Mouse (Mus musculus) urinary bladder, adult 18-20 months (tissue): ENCODE data around the gene Cyth2.

Source experiments
- DNase-seq, 2 experiments: peaks; one replicate each; pipeline ENCODE4 v3.0.0; 2022; ENCODE audit warnings: low spot score in 2 of 2, mixed read lengths in 2 of 2

The Cyth2 gene

GRCm38 (mm10) chr7:45785388-45786135 is 28.8 kb downstream of the Cyth2 start:
- no peak for DNase-seq

- no peak for DNase-seq
Observed at GRCm38 (mm10) chr7:45784524-45785372, 29.6 kb downstream of the Cyth2 start, which contains the start of gene Sult2b1. TSS of gene Sult2b1 (minus strand) at chr7:45784669.

- DNase-seq = peak in 1 of 2 experiments; percentile 50
Observed at GRCm38 (mm10) chr7:45783511-45784091, 30.8 kb downstream of the Cyth2 start, which contains the start of gene Lmtk3. TSS of gene Lmtk3 (plus strand) at chr7:45783738.

- DNase-seq = no peak
Observed at GRCm38 (mm10) chr7:45782271-45782670, 32.1 kb downstream of the Cyth2 start.

GRCm38 (mm10) chr7:45779081-45779641 is 35.2 kb downstream of the Cyth2 start:
- no peak for DNase-seq

- DNase-seq = no peak
Observed at GRCm38 (mm10) chr7:45775237-45775636, 39.1 kb downstream of the Cyth2 start.

GRCm38 (mm10) chr7:45771101-45771500 is 43.3 kb downstream of the Cyth2 start:
- no peak for DNase-seq

- no peak for DNase-seq
Observed at GRCm38 (mm10) chr7:45770427-45771082, 43.8 kb downstream of the Cyth2 start.

GRCm38 (mm10) chr7:45767500-45767899 is 46.9 kb downstream of the Cyth2 start:
- DNase-seq = no peak

- DNase-seq = no peak
Observed at GRCm38 (mm10) chr7:45766764-45767163, 47.6 kb downstream of the Cyth2 start.

- DNase-seq = no peak
Observed at GRCm38 (mm10) chr7:45765995-45766394, 48.4 kb downstream of the Cyth2 start.

- DNase-seq = no peak
Observed at GRCm38 (mm10) chr7:45760151-45760550, 54.2 kb downstream of the Cyth2 start.

- peak; percentile 48 to 55 for DNase-seq
Observed at GRCm38 (mm10) chr7:45759400-45759799, 55.0 kb downstream of the Cyth2 start.
